Mouse (Mus musculus) spleen, adult 2 months (tissue): ENCODE results near the gene Nr2f1.

ENCODE experiments used
- CTCF ChIP-seq: fragments of 200-500 bp; IDR thresholded peaks from 2 replicates; pipeline ENCODE4 v1.5.1; 2011; ENCODE audit warnings: mild to moderate bottlenecking, inconsistent platforms; ENCODE audit not compliant: insufficient read depth, insufficient read length, insufficient replicate concordance; ENCODE audit errors: extremely low read depth
- POLR2A ChIP-seq: fragments of 200-500 bp; IDR thresholded peaks from 2 replicates; pipeline ENCODE4 v1.6.1; 2011; ENCODE audit warnings: low read depth, low read length, inconsistent platforms

- TF ChIP-seq POLR2A, result no peak
- TF ChIP-seq CTCF, result no peak
These were observed 1.1 kb downstream of the Nr2f1 start for GRCm38 (mm10) chr13:78198391-78198870.
